Mouse (Mus musculus): ENCODE results near the gene Epb41l3. TPM values are rescaled to one million over a fixed set of nuclear protein-coding genes. Genes with fewer than 3 reads are reported as not detected.

Epb41l3 gene
- 55.0 and 56.9 TPM in 2 replicates for polyA plus RNA-seq (2015; fragmentation: Nextera tagmentation; extraction: Ambion mirVana)

DNA sequence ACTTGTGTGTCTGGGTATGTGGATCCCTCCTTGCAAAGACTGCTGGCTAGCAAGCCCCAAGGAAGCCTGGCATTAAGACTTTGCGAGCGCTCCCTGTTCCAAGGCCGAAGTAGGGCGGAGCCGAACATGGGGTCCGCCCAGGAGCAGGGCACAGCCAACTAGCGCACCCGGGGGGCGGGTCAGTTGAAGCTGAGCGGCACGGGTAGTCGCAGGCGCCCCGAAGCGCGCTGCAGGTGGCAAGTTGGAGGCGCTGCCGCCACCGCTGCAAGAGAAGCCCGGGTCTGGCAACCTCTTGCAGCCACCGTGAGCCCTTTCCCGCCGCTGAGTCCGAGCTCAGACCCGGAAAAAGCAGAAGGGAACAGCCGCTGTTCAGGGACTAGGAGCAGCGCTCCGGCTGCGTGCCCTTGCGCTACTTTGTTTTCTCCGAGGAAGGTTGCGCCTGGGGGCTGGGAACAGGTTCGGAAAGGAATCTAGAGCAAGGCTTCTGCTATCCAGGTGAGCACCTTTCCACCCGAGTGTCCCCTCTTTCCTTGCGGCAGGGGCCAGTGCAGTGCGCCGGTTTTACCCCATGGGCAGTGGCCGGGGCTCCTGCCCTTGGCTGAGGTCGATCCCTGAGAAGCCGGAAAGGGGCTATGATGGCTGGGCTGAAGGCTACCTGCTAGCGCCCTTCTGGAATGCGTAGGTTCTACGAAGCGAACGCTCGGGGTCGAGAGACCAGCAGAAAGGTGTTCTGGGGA lies at the start of gene Epb41l3:
Gene Epb41l3, plus strand, starts transcription at position 183 of the 737 bp plus-strand sequence.
- Histone ChIP-seq H3K9ac (peak within 1 kb of the TSS; percentile 62), H3K4me1 (peaks cover 12% of the 10 kb centered on the region), H3K4me2 (peak within 1 kb of the TSS; percentile 100), H3K27me3 (peaks cover 36% of the 10 kb centered on the region), H3K36me3 (ENCODE audit: poor library complexity, severe bottlenecking) (no peaks in the 10 kb centered on the region), H3K27ac (no peak within 1 kb of the TSS), H3K9me3 (replicated peaks) (no peaks in the 10 kb centered on the region), H3K4me3 (peak within 1 kb of the TSS; percentile 58)
- under 1% methylated on average over 47 of the region's 47 CpGs for WGBS
- peak; percentile 96 for ATAC-seq

- Histone ChIP-seq H3K36me3 (ENCODE audit: poor library complexity, severe bottlenecking) (no peaks in the 10 kb centered on the region), H3K4me3 (no peak overlapping the region), H3K27ac (no peak overlapping the region), H3K9me3 (replicated peaks) (no peaks in the 10 kb centered on the region), H3K4me1 (no peaks in the 10 kb centered on the region; the same call in 1 of the 2 replicates), H3K9ac (no peak overlapping the region), H3K4me2 (no peak overlapping the region), H3K27me3 (no peaks in the 10 kb centered on the region)
- WGBS = 72% methylated on average over 12 of the region's 12 CpGs
- no peak for ATAC-seq
Measured at GRCm38 (mm10) chr17:69038760-69039675, 36.5 kb upstream of the Epb41l3 start.

GRCm38 (mm10) chr17:69041516-69041915 lies 34.0 kb upstream of the Epb41l3 start:
- Histone ChIP-seq H3K27ac (no peak overlapping the region), H3K4me3 (no peak overlapping the region), H3K9ac (no peak overlapping the region), H3K27me3 (no peaks in the 10 kb centered on the region), H3K36me3 (ENCODE audit: poor library complexity, severe bottlenecking) (no peaks in the 10 kb centered on the region), H3K4me2 (no peak overlapping the region), H3K9me3 (replicated peaks) (no peaks in the 10 kb centered on the region), H3K4me1 (no peaks in the 10 kb centered on the region; the same call in 1 of the 2 replicates)
- WGBS = 63% methylated on average over 4 of the region's 4 CpGs
- no peak for ATAC-seq

- Histone ChIP-seq H3K9me3 (replicated peaks) (no peaks in the 10 kb centered on the region), H3K4me2 (no peak overlapping the region), H3K9ac (no peak overlapping the region), H3K27ac (no peak overlapping the region), H3K4me3 (no peak overlapping the region), H3K36me3 (ENCODE audit: poor library complexity, severe bottlenecking) (no peaks in the 10 kb centered on the region), H3K27me3 (no peaks in the 10 kb centered on the region), H3K4me1 (no peaks in the 10 kb centered on the region)
- 88% methylated on average over 3 of the region's 3 CpGs for WGBS
- ATAC-seq = no peak
Measured at GRCm38 (mm10) chr17:69048826-69049225, 26.7 kb upstream of the Epb41l3 start.

DNA sequence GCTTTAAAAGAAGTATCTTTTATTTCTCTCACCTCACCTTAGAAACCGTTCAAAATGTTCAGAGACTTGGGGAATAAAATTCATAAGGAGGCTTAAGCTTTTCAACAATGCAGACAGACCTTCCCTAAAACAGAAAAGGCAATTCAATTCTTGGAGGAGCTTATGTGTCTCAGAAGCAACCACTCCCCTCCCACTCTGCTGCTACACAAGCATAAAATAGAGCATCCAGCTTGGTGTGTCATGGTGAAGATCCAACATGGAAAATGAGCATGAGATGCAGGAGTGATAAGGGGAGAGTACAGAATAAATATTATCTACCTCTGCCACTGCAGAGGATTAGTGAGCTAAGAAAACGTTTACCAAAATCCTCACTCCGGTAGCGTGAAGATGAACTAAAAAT lies 21.5 kb upstream of the Epb41l3 start:
- Histone ChIP-seq H3K9ac (no peak overlapping the region), H3K27ac (no peak overlapping the region), H3K27me3 (no peaks in the 10 kb centered on the region), H3K4me3 (no peak overlapping the region), H3K4me2 (no peak overlapping the region), H3K36me3 (ENCODE audit: poor library complexity, severe bottlenecking) (no peaks in the 10 kb centered on the region), H3K9me3 (replicated peaks) (no peaks in the 10 kb centered on the region), H3K4me1 (no peaks in the 10 kb centered on the region)
- no peak for ATAC-seq
- 78% methylated on average over 4 of the region's 4 CpGs for WGBS

DNA sequence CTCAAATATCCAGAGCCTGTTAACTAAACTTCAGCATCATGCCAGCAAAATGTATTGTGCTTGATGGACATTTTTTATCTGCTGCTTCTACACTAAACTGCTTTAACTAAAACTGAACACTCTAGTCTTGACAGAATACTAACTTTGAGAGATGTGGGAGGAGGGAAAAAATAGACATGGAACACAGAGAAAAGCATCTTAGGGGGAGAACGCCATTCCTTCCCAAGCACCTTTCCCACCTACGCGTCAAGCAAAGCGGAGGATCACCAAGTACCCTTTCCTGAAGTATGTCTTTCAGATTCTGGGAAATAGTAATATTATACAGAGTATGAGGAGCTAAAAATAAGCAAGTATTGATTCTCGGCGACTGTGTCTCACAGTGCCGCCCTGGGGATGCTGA lies 15.7 kb upstream of the Epb41l3 start:
- ATAC-seq = no peak
- Histone ChIP-seq H3K36me3 (ENCODE audit: poor library complexity, severe bottlenecking) (no peaks in the 10 kb centered on the region), H3K4me2 (no peak overlapping the region), H3K4me3 (no peak overlapping the region), H3K9me3 (replicated peaks) (no peaks in the 10 kb centered on the region), H3K4me1 (no peaks in the 10 kb centered on the region), H3K9ac (no peak overlapping the region), H3K27ac (no peak overlapping the region), H3K27me3 (no peaks in the 10 kb centered on the region)
- 92% methylated on average over 7 of the region's 7 CpGs for WGBS

DNA sequence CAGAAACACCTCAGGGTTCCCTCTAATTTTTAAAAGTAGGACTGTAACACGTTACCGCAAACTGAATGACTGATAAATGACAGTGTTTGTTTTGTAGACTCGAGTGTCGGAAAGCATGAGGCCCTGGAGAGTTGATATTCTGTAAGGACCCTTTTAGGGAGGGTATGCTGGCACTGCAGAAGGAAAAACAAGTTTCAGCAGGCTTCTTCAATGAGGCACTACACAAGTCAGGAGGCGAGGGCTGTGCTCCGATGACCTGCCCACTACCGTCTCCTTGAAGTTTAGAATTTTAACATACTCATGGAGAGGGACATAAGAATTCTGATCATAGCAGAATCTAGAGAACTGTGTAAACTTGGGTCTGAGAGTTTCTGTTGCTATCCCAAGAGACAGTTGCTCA lies 15.1 kb upstream of the Epb41l3 start:
- Histone ChIP-seq H3K4me1 (no peaks in the 10 kb centered on the region), H3K9me3 (replicated peaks) (no peaks in the 10 kb centered on the region), H3K27ac (no peak overlapping the region), H3K36me3 (ENCODE audit: poor library complexity, severe bottlenecking) (no peaks in the 10 kb centered on the region), H3K9ac (no peak overlapping the region), H3K27me3 (no peaks in the 10 kb centered on the region), H3K4me2 (no peak overlapping the region), H3K4me3 (no peak overlapping the region)
- WGBS = 93% methylated on average over 7 of the region's 7 CpGs
- no peak for ATAC-seq

DNA sequence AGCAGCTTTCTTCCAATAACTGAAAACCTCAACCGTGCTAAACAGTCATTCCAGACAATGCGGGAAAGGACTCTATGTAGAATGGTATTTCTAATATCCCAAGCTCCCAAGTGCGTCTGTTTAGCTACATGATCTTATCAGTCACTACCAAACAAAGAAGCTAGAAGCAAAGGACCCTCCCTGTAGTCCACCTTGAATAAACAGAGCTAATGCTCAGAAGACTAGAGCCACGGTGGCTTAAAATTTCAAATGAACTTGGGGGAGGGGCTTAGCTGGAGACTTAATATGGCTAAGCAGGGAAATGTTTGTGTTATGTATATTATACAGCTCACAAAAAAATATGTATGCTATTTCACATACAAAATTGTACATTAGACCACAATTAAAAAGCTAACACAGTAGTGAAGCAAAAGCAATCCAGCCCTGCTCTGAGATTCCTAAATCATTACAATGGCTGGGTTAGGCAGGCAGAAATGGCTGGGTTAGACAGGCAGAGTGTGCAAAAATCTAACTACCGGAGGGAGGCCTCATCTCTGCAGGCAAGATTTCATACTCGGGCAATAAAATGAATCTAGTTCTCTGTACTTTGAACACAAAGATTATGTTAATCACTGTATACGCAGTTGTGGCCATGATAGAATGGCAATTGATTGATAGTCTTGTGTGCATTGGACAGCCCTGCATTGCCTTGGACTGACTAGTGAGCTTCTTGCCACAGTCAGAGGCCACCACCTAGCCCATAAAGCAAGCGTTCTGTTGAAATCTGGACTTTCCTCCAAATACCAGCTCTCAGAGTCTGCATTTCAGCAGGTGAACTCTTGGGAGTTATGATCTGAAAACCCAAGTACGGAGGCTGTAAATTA lies 13.4 kb upstream of the Epb41l3 start:
- H3K9ac ChIP-seq = no peak overlapping the region
- no peaks in the 10 kb centered on the region for H3K4me1 ChIP-seq
- no peak for ATAC-seq
- H3K4me3 ChIP-seq = no peak overlapping the region
- H3K36me3 ChIP-seq (ENCODE audit: poor library complexity, severe bottlenecking) = no peaks in the 10 kb centered on the region
- H3K9me3 ChIP-seq (replicated peaks) = no peaks in the 10 kb centered on the region
- H3K27ac ChIP-seq = no peak overlapping the region
- 78% methylated on average over 9 of the region's 9 CpGs for WGBS
- H3K4me2 ChIP-seq = no peak overlapping the region
- no peaks in the 10 kb centered on the region for H3K27me3 ChIP-seq

DNA sequence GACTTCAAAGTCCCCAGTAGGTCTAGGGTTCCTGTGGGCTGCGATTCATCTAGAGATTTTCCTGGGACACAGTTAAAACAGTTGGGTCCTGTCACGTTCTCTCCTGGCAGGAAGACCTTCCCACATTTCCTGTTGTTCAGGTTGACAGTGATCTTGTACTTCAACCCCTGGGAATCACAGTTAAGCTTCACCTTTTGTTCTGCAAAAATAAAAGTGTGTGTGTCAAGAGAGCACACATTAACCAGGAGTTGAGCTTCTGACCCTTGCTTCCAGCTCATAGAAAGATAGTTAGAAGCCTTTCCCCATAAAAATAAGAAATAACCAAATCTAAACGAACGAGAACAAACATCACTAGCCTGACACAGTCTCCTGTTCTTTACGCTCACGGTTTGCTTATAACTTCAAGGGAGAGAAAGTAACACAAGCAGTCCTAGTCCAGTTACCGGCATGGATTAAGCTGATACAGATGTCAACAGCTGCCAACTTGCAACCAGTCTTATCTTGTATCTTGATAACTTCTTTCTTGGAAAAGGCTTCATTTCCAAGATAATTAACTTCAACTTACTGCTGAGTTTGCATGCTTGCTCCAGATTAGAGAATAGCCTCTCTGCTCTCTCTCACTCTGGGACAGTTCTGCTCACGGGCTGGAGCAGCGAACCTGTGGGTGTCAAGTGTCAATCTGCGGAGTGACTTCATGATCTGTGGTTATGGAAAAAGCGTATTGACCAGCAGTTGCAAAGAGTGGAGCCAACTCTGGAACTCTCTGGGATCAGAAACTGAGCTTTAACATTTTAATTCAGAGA lies 7.3 kb upstream of the Epb41l3 start:
- Histone ChIP-seq H3K36me3 (ENCODE audit: poor library complexity, severe bottlenecking) (no peaks in the 10 kb centered on the region), H3K4me3 (no peak overlapping the region), H3K27ac (no peak overlapping the region), H3K9me3 (replicated peaks) (no peaks in the 10 kb centered on the region), H3K4me1 (no peaks in the 10 kb centered on the region), H3K27me3 (no peaks in the 10 kb centered on the region), H3K4me2 (no peak overlapping the region), H3K9ac (no peak overlapping the region)
- ATAC-seq = no peak
- 76% methylated on average over 11 of the region's 11 CpGs for WGBS

GRCm38 (mm10) chr17:69074095-69074494 lies 1.4 kb upstream of the Epb41l3 start:
- no peak overlapping the region for H3K4me3 ChIP-seq
- H3K9me3 ChIP-seq (replicated peaks) = no peaks in the 10 kb centered on the region
- no peak overlapping the region for H3K4me2 ChIP-seq
- WGBS = 88% methylated on average over 4 of the region's 4 CpGs
- peaks cover 36% of the 10 kb centered on the region for H3K27me3 ChIP-seq
- H3K9ac ChIP-seq = no peak overlapping the region
- ATAC-seq = no peak
- no peak overlapping the region for H3K27ac ChIP-seq
- no peaks in the 10 kb centered on the region for H3K36me3 ChIP-seq (ENCODE audit: poor library complexity, severe bottlenecking)
- peaks cover 12% of the 10 kb centered on the region for H3K4me1 ChIP-seq

DNA sequence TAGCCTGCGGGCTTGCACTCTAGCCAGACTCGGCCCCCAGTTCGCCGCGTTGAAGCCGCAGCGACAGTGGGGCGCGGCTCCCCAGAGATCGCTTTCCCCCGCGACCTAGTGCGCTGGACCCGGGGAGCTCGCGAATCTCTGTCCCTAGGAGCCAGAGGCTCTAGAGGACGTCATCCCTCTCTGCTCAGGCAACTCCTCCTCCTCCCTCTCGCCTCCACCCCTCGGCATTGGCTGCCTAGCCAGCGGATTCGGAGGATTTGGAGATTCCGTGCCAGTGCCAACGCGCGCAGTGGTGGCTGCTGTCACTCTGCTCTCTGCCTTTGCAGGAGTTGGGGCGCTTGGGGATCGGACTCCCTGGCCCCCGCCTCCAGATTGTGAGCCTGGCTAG lies 749 bp downstream of the Epb41l3 start:
- peaks cover 36% of the 10 kb centered on the region for H3K27me3 ChIP-seq
- peak overlapping the region; percentile 100 for H3K4me2 ChIP-seq
- under 1% methylated on average over 27 of the region's 28 CpGs for WGBS
- H3K9ac ChIP-seq = peak overlapping the region; percentile 62
- peaks cover 12% of the 10 kb centered on the region for H3K4me1 ChIP-seq
- no peaks in the 10 kb centered on the region for H3K9me3 ChIP-seq (replicated peaks)
- no peaks in the 10 kb centered on the region for H3K36me3 ChIP-seq (ENCODE audit: poor library complexity, severe bottlenecking)
- H3K27ac ChIP-seq = no peak overlapping the region
- H3K4me3 ChIP-seq = peak overlapping the region; percentile 58
- ATAC-seq = peak; percentile 80

Measured in forebrain, embryonic 13.5 days (tissue).